Mouse (Mus musculus): ENCODE data around the gene Fgb. TPM values are rescaled to one million over a fixed set of nuclear protein-coding genes. Genes with fewer than 3 reads are reported as not detected.

The Fgb gene
- total RNA-seq (2014; rRNA removed) = not detected in 2 replicates
- not detected in 2 replicates for polyA plus RNA-seq (2015; fragmentation: Nextera tagmentation; extraction: Ambion mirVana)

- Histone ChIP-seq H3K4me1 (ENCODE audit: insufficient read depth, low read length) (no peaks in the 10 kb centered on the region), H3K9me3 (ENCODE audit: low read length) (no peaks in the 10 kb centered on the region), H3K27me3 (ENCODE audit: insufficient read depth, low read length) (no peaks in the 10 kb centered on the region), H3K36me3 (ENCODE audit: insufficient read depth, low read length) (no peaks in the 10 kb centered on the region), H3K9ac (replicated peaks; ENCODE audit: low read length, poor library complexity, severe bottlenecking) (no peak within 1 kb of the TSS), H3K4me2 (ENCODE audit: low read depth, low read length, poor library complexity, severe bottlenecking) (no peak within 1 kb of the TSS), H3K27ac (ENCODE audit: low read depth, low read length) (no peak within 1 kb of the TSS), H3K4me3 (ENCODE audit: low read depth, low read length) (no peak within 1 kb of the TSS)
- ATAC-seq (ENCODE audit: low FRiP score) = no peak
- no peak for TF ChIP-seq CTCF (IDR thresholded peaks at IDR 0.05)
- 88% methylated on average over 8 of the region's 8 CpGs for WGBS
- no peak for DNase-seq (ENCODE audit: low spot score)
Measured at GRCm38 (mm10) chr3:83049680-83050079, at the start of gene Fgb. TSS of gene Fgb (minus strand) at chr3:83049863.

DNA sequence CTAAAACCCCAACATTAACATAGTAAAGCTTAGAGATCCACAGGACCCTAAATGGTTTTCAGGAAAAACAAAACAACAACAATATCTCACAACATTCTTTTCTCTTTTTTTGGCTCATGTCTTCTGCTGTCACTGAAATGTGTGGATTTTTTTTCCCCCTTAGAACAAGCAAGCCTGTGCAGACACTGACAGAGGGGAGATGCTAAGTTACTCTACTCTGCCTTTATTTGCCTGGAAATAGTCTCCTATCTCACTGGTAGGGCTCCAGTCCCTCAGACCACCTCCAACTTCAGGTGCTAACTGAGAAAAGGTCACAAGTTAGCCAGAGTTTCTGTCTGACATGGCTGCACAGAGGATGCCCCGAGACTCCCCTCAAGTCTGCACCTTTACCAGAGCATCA is 49.5 kb upstream of the Fgb start:
- WGBS = 67% methylated on average over 1 of the region's 1 CpGs
- no peak for ATAC-seq (ENCODE audit: low FRiP score)

DNA sequence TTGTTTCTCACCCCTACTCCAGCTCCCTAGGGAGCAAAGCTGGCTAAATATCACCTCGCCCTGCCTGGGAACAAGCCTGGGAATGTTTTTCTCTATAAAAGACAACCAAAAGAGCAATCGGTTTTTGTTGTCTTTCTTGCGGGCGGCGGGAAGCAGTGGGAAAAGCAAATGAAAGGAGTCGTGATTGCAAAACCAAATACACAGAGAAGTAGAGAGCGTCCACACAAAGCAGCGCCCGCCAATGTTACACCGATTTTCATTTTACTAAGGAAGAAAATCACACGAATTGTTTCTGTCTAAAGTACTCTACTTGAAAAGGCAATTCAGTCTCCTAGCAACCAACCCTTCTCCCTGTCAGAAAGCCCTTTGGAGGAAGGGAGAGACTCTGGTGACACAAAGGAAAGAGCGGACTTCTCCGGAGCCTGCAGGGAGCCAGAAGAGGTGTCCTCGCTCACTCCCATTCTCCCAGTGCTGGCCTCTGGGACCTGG is 48.9 kb upstream of the Fgb start:
- DNase-seq (ENCODE audit: low spot score) (peak; percentile 72), ATAC-seq (ENCODE audit: low FRiP score) (peak; percentile 71; the same call in 1 of the 2 replicates)
- no peaks in the 10 kb centered on the region for H3K36me3 ChIP-seq (ENCODE audit: insufficient read depth, low read length)
- peak overlapping the region; percentile 58 for H3K4me2 ChIP-seq (ENCODE audit: low read depth, low read length, poor library complexity, severe bottlenecking)
- WGBS = 4% methylated on average over 14 of the region's 14 CpGs
- peak overlapping the region; percentile 65 for H3K27ac ChIP-seq (ENCODE audit: low read depth, low read length)
- peaks cover 8% of the 10 kb centered on the region; the same call in 1 of the 2 replicates for H3K4me1 ChIP-seq (ENCODE audit: insufficient read depth, low read length)
- H3K4me3 ChIP-seq (ENCODE audit: low read depth, low read length) = peak overlapping the region; percentile 34
- no peak for TF ChIP-seq CTCF (IDR thresholded peaks at IDR 0.05)
- 0 out of 2 replicates have a peak overlapping the region, but pooled peaks have one; percentile 30 for H3K9ac ChIP-seq (replicated peaks; ENCODE audit: low read length, poor library complexity, severe bottlenecking)
- H3K27me3 ChIP-seq (ENCODE audit: insufficient read depth, low read length) = no peaks in the 10 kb centered on the region
- H3K9me3 ChIP-seq (ENCODE audit: low read length) = no peaks in the 10 kb centered on the region

More for the DNA sequence above, 49.5 kb upstream of the Fgb start:
- Histone ChIP-seq H3K9me3 (ENCODE audit: low read length) (no peaks in the 10 kb centered on the region), H3K4me1 (ENCODE audit: insufficient read depth, low read length) (peaks cover 8% of the 10 kb centered on the region; the same call in 1 of the 2 replicates), H3K36me3 (ENCODE audit: insufficient read depth, low read length) (no peaks in the 10 kb centered on the region), H3K27ac (ENCODE audit: low read depth, low read length) (peak overlapping the region; percentile 65), H3K27me3 (ENCODE audit: insufficient read depth, low read length) (no peaks in the 10 kb centered on the region), H3K9ac (replicated peaks; ENCODE audit: low read length, poor library complexity, severe bottlenecking) (0 out of 2 replicates have a peak overlapping the region, but pooled peaks have one; percentile 30), H3K4me2 (ENCODE audit: low read depth, low read length, poor library complexity, severe bottlenecking) (peak overlapping the region; percentile 58), H3K4me3 (ENCODE audit: low read depth, low read length) (peak overlapping the region; percentile 34; the same call in 1 of the 2 replicates)
- DNase-seq (ENCODE audit: low spot score) = no peak
- no peak for TF ChIP-seq CTCF (IDR thresholded peaks at IDR 0.05)

DNA sequence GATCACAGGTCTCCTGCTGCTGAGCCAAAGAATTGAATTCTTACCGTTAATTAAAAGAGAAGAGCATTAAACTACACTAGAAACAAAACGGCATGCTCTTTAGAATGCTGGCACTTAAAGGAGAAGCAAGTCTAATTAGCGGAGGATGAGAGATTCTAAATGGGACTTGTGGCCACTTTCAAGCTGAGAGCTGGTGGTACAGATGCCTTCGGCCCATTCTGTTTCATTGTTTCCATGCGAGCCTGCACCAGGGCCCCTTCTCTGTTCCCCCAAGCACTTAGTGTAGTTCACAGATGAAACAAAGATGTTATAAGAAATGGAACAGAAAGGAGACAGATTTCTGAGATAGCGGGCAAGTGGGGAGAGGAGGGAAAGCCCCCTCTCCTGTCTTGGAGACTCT is 47.9 kb upstream of the Fgb start:
- no peak for TF ChIP-seq CTCF (IDR thresholded peaks at IDR 0.05)
- no peak for DNase-seq (ENCODE audit: low spot score)
- no peak overlapping the region for H3K4me2 ChIP-seq (ENCODE audit: low read depth, low read length, poor library complexity, severe bottlenecking)
- H3K36me3 ChIP-seq (ENCODE audit: insufficient read depth, low read length) = no peaks in the 10 kb centered on the region
- no peak overlapping the region for H3K4me3 ChIP-seq (ENCODE audit: low read depth, low read length)
- H3K27me3 ChIP-seq (ENCODE audit: insufficient read depth, low read length) = no peaks in the 10 kb centered on the region
- WGBS = 28% methylated on average over 6 of the region's 6 CpGs
- no peak overlapping the region for H3K9ac ChIP-seq (replicated peaks; ENCODE audit: low read length, poor library complexity, severe bottlenecking)
- peaks cover 8% of the 10 kb centered on the region; the same call in 1 of the 2 replicates for H3K4me1 ChIP-seq (ENCODE audit: insufficient read depth, low read length)
- no peak for ATAC-seq (ENCODE audit: low FRiP score)
- H3K9me3 ChIP-seq (ENCODE audit: low read length) = no peaks in the 10 kb centered on the region
- no peak overlapping the region for H3K27ac ChIP-seq (ENCODE audit: low read depth, low read length)

- peak overlapping the region; percentile 14; the same call in 1 of the 2 replicates for H3K4me3 ChIP-seq (ENCODE audit: low read depth, low read length)
- DNase-seq (ENCODE audit: low spot score) = peak; percentile 71
- WGBS = 6% methylated on average over 11 of the region's 11 CpGs
- H3K27me3 ChIP-seq (ENCODE audit: insufficient read depth, low read length) = no peaks in the 10 kb centered on the region
- 0 out of 2 replicates have a peak overlapping the region, but pooled peaks have one; percentile 29 for H3K9ac ChIP-seq (replicated peaks; ENCODE audit: low read length, poor library complexity, severe bottlenecking)
- H3K4me1 ChIP-seq (ENCODE audit: insufficient read depth, low read length) = peaks cover 2% of the 10 kb centered on the region; the same call in 1 of the 2 replicates
- H3K4me2 ChIP-seq (ENCODE audit: low read depth, low read length, poor library complexity, severe bottlenecking) = peak overlapping the region; percentile 41
- ATAC-seq (ENCODE audit: low FRiP score) = peak; percentile 59; the same call in 1 of the 2 replicates
- H3K27ac ChIP-seq (ENCODE audit: low read depth, low read length) = no peak overlapping the region
- no peaks in the 10 kb centered on the region for H3K9me3 ChIP-seq (ENCODE audit: low read length)
- H3K36me3 ChIP-seq (ENCODE audit: insufficient read depth, low read length) = peaks cover under 1% of the 10 kb centered on the region; the same call in 1 of the 2 replicates
- peak; percentile 97 for TF ChIP-seq CTCF (IDR thresholded peaks at IDR 0.05)
Measured at GRCm38 (mm10) chr3:83080567-83081055, 30.9 kb upstream of the Fgb start.

- no peak for TF ChIP-seq CTCF (IDR thresholded peaks at IDR 0.05)
- Histone ChIP-seq H3K4me2 (ENCODE audit: low read depth, low read length, poor library complexity, severe bottlenecking) (no peak overlapping the region), H3K4me1 (ENCODE audit: insufficient read depth, low read length) (peaks cover 2% of the 10 kb centered on the region; the same call in 1 of the 2 replicates), H3K9ac (replicated peaks; ENCODE audit: low read length, poor library complexity, severe bottlenecking) (no peak overlapping the region), H3K4me3 (ENCODE audit: low read depth, low read length) (no peak overlapping the region), H3K9me3 (ENCODE audit: low read length) (no peaks in the 10 kb centered on the region), H3K27ac (ENCODE audit: low read depth, low read length) (no peak overlapping the region), H3K36me3 (ENCODE audit: insufficient read depth, low read length) (peaks cover 6% of the 10 kb centered on the region), H3K27me3 (ENCODE audit: insufficient read depth, low read length) (no peaks in the 10 kb centered on the region)
- 40% methylated on average over 2 of the region's 3 CpGs for WGBS
- DNase-seq (ENCODE audit: low spot score) (peak; percentile 47), ATAC-seq (ENCODE audit: low FRiP score) (peak; percentile 26; the same call in 1 of the 2 replicates)
Measured at GRCm38 (mm10) chr3:83076563-83076962, 26.9 kb upstream of the Fgb start.

Data from midbrain, postnatal 0 days (tissue).